Mouse (Mus musculus) CD8-positive naive resting alpha-beta T cell, adult 2 months (primary cell): ENCODE results near the gene Rps27.
"Not testable (repeated sequence)": the region's sequence is repeated elsewhere in the genome, so short reads cannot be mapped to it uniquely, and the experiment has no call there.

ENCODE experiments used
- DNase-seq, 2 experiments: peaks; one replicate each; pipeline ENCODE4 v3.0.0; 2022; ENCODE audit warnings: low read depth in 2 of 2, low spot score in 2 of 2

The Rps27 gene

GRCm38 (mm10) chr3:90213377-90213866 lies at the start of gene Rps27, which contains the start of gene Rab13:
Gene Rps27, minus strand, starts transcription at chr3:90213651.
Gene Rab13, plus strand, starts transcription at chr3:90213695.
- DNase-seq: peak; percentile 92 to 95

- no peak for DNase-seq
Measured at GRCm38 (mm10) chr3:90258521-90258920, 45.1 kb upstream of the Rps27 start.

DNA sequence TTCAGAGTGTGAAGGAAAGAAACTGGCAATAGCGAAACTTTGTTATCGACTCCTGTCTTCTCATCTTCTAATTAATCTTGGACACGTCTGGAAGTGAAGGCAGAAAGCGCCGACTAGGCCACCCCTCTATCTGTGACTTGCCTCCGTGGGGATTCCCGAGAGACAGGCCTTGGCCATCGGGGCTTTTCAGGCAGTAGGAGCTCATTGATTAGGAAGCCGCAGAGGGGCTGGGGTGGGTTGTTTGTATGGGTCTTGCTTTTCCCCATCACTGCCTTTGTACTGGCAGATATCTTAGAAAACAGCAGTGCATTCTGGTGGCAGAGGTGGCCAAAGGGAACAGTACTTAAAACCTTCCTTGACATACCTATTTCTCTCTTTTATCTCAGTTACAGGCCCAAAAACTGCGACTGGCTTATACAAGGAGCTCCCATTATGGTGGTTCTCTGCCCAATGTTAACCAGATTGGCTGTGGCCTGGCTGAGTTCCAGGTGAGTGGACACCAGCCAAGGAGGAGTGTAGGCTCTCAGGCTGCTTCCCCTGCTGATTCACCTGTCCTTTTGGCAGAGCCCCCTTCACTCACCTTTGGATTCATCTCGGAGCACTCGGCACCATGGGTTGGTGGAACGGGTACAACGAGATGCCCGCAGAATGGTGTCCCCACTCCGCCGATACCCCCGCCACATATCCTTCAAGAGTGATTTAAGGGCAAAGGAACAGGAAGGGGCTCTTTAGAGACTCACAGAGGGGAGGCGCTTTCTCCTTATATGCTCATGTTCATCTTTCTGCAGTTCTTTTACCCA lies 43.5 kb upstream of the Rps27 start:
- no peak for DNase-seq

- DNase-seq: no peak
Measured at GRCm38 (mm10) chr3:90255784-90256353, 42.4 kb upstream of the Rps27 start.

DNA sequence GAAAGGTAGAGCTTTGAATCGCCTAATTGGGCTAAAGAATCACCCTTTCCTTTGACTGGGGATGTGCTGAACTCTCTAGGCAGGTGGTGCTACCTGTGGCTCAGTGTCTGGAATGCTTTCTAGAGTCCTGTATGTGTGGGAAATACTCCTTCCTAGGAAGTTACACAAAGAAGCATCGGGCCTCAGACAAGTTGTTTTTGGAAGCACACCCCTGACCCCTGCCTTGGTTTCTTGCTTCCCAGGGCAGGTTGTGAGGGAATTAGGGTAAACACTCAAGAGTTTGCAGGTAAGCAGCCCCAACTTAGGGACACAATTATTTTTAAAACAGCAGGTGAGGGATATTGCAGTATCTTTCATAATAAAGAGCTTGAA lies 41.7 kb upstream of the Rps27 start:
- no peak for DNase-seq

DNA sequence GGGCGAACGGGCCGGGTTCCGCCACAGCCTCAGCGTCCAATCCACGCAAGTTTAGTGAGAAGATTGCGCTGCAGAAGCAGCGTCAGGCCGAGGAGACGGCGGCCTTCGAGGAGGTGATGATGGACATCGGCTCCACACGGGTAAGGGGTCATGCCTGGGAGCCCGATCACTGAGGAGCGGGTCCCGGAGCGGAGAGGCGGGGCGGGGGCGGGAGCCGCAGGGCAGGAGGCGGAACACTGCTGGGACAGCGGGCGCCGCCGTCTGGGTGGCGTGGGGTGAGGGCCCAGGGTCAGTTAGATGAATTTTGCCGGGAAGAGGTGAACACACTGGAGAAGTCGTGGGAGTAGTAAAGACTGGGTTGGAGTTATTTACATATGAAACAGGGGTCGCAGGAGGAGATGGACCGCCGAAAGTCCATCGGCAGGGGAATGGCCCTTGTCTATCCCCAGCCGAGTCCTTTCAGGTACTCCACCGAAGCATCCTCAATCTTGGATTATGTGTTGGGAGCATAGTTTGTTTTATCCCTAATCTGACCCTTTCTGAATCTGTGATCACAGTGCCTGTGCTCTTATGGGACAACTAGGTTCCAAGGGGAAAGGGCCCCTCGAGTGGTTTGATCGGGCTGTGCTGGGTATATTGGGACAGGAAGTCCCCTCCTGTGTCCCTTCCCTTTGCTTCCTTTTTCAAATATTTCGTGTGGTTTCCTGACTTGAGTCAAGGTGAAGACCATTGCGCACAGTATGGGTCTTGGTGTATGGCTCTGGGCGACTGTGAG lies 41.2 kb upstream of the Rps27 start:
- DNase-seq: no peak

- DNase-seq: peak; percentile 84 to 87
Measured at GRCm38 (mm10) chr3:90253653-90254418, 40.4 kb upstream of the Rps27 start, which contains the start of gene Crtc2. Gene Crtc2, plus strand, starts transcription at chr3:90254163.

GRCm38 (mm10) chr3:90253174-90253573 lies 39.7 kb upstream of the Rps27 start:
- DNase-seq: not testable (repeated sequence)

- not testable (repeated sequence) for DNase-seq
Measured at GRCm38 (mm10) chr3:90252659-90253058, 39.2 kb upstream of the Rps27 start.

DNA sequence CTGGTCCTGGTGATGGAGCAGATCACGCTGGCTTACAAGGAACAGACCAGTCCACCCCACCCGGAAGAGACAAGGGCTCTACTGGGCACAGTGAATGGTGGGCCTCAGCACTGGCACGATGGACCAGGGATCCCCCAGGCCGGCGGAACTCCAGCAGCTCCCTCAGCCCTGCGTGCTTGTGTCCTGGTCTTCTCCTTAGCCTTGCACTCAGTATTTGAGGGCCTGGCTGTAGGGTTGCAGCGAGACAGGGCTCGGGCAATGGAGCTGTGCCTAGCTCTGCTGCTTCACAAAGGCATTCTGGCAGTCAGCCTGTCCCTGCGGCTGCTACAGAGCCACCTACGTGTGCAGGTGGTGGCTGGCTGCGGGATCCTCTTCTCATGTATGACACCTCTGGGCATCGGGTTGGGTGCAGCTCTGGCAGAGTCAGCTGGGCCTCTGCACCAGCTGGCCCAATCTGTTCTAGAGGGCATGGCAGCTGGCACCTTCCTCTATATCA lies 38.3 kb upstream of the Rps27 start:
- not testable (repeated sequence) for DNase-seq

DNA sequence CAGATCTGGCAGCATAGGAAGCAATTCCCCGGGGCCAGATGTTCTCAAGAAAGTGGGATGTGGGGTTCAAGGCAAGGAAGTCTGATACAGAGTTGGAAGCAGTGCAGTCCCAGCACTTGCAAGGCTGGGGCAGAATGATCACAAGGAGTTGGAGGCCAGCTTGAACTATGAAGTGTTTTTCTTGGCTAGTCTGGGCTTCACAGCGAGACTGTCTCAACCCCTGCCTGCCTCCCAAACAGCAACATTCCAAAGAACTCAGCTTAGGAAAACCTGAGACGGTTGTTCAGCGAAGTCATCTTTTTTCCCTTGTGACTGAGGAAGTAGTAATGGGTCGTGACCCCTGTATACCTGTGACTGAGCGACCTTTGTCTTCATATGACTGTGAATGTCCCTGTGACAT lies 37.3 kb upstream of the Rps27 start:
- DNase-seq: no peak

DNA sequence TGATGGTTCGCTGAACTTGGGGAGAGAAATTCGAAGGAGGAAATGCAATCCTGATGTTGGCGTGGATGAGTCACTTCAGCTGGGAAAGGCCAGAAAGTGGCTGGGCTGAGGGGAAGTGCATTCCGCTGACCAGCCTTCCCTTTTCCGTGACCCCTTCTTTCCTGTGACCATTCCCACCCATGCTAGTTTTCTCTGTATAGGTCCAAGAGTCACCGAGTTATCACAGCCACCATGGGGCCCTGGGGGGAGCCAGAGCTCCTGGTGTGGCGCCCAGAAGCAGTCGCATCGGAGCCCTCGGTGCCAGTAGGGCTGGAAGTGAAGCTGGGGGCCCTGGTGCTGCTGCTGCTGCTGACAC lies 35.3 kb upstream of the Rps27 start:
- DNase-seq: no peak

DNA sequence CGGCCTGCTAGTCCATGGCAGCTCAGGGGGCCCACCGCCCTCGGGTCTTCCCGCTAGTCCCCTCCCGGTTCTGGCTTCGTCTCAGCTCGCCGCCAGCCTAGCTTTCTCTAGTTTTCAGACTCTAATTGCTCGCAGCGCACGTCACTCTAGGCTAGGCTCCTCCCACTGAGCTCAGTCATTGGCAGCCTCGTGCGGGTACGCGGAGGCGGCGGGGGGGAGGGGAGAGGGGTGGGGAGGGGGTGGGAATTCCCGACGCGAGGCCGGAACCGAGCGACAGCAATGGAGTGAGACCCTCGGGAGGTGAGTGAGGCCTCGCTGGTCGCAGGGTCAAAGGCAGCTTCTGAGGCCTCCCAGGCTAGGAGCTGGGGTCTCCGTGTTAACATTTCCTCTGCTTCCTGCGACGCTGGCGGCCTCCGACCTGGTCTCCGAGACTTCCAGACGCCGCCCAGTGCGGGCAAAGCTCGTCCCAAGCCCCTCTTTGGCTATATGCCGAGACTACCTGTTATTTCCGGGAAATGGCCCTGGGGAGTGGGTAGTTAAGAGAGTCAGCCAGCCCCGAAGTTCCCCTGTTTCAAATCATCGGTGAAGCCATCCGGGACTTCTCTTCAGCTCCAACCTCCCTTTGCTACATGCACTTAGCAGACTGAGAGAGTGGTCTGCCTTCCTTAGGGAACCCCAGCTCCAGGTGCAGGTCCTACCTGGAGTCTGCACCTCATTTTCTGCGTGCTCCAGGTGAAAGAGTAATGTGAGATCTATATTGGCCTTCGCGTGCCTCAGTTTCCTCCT lies 34.7 kb upstream of the Rps27 start, which contains the start of gene Slc39a1:
Slc39a1 (plus strand) TSS at position 213 of the 786 bp plus-strand sequence.
- DNase-seq: peak; percentile 70 to 79

GRCm38 (mm10) chr3:90247630-90247959 lies 34.1 kb upstream of the Rps27 start:
- no peak for DNase-seq

GRCm38 (mm10) chr3:90245406-90245805 lies 32.0 kb upstream of the Rps27 start:
- DNase-seq: no peak

GRCm38 (mm10) chr3:90242984-90243775 lies 29.7 kb upstream of the Rps27 start, which contains the start of gene Creb3l4:
Gene Creb3l4, minus strand, starts transcription at chr3:90243512.
- DNase-seq: no peak

DNA sequence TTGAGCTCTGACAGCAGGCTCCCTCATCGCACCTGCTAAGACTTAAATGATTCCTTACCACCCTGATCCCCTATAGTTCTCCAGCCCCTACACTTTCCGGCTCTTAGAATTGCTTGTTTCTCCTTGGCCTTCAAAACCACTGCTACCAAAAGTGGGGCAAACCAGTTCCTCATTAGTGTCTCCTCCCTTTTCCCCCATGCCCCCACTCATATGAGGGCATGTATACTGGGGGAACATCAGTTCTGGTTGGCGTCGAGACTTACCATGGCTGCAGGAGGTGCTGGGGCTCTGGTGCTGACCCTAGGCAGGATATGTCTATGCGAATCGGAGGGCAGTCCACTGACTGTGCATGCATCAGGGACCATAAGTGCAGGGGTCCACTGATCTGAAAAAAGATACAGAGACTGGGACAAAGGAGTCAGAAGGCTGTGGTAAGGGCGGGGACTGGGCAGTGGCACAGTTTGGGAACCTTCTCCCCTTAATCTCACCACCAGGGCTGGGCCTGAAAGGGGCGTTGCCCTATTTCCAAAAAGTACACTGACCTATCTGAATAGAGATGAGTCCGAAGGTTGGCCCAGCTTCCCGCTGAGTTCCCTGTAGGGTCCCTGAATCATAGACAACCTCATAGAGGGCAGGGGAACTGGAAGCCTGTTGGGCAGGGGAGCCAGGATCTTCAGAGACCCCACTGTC lies 28.4 kb upstream of the Rps27 start:
- no peak for DNase-seq

DNA sequence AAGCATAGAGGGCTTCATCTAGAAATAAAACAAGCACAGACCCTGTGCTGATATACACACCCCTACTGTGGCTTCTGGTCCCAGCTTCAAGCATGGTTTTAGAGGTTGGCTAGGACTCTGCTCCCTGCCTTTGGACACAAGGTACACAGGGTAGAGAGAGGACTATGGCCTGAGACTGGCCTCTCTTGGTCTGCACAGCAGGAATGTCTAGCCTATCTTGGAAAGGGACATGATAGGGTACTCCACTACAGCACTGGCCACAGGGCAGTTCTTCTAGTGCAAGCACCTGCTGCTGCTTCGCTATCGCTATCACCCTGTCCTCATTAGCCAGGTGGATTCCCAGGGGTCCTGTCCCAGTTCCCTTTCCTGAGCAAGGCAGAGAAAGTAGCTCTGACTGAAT lies 27.8 kb upstream of the Rps27 start:
- DNase-seq: no peak
